Mouse (Mus musculus) large intestine, adult 2 months (tissue): ENCODE data around the gene Sfn. TPM values are rescaled to one million over a fixed set of nuclear protein-coding genes. Genes with fewer than 3 reads are reported as not detected.

Experiments
- polyA plus RNA-seq: library from polyadenylated mRNA; depleted of rRNA; stranded (reverse); fragments of >200 nt; gene quantifications from 2 replicates; pipeline ENCODE4 v1.2.3, GENCODE M21; 2012; rRNA removed

The Sfn gene
- polyA plus RNA-seq, 1 experiment, result 211 TPM

Other genes with a start within 250 kb of the Sfn start
- 41.7 and 51.0 TPM in 2 replicates for gene Wdtc1, start 248.7 kb downstream of the Sfn start, polyA plus RNA-seq
- 32.5 and 42.8 TPM in 2 replicates for gene Slc9a1, start 232.5 kb downstream of the Sfn start, polyA plus RNA-seq
- gene Tent5b, start 122.0 kb downstream of the Sfn start, polyA plus RNA-seq, result 5.1 and 5.2 TPM in 2 replicates
- gene Trnp1, start 103.6 kb downstream of the Sfn start, polyA plus RNA-seq, result 6.5 and 7.9 TPM in 2 replicates
- gene Kdf1, start 83.2 kb downstream of the Sfn start, polyA plus RNA-seq, result 38.0 and 38.5 TPM in 2 replicates
- 34.0 and 34.5 TPM in 2 replicates for gene Nudc, start 56.2 kb downstream of the Sfn start, polyA plus RNA-seq
- gene Nr0b2, start 48.8 kb downstream of the Sfn start, polyA plus RNA-seq, result 0.19 and 1.5 TPM in 2 replicates
- gene Gpatch3, start 27.4 kb downstream of the Sfn start, polyA plus RNA-seq, result 4.8 and 5.0 TPM in 2 replicates
- gene Gpn2, start 17.8 kb downstream of the Sfn start, polyA plus RNA-seq, result 36.7 and 41.4 TPM in 2 replicates
- 27.3 and 35.7 TPM in 2 replicates for gene Zdhhc18, start 48.0 kb upstream of the Sfn start, polyA plus RNA-seq
- gene Pigv, start 70.5 kb upstream of the Sfn start, polyA plus RNA-seq, result 11.2 and 11.7 TPM in 2 replicates
- gene Arid1a, start 154.6 kb upstream of the Sfn start, polyA plus RNA-seq, result 25.2 and 39.5 TPM in 2 replicates